Mouse (Mus musculus) erythroid progenitor cell, adult 5-6 weeks (primary cell): ENCODE data around the gene Coq8a. TPM values are rescaled to one million over a fixed set of nuclear protein-coding genes. Genes with fewer than 3 reads are reported as not detected.

ENCODE experiments used
- ATAC-seq: replicated peaks from 2 replicates; pipeline ENCODE4 v1.8.0; 2016; ENCODE audit warnings: moderate number of reproducible peaks, mild to moderate bottlenecking, moderate TSS enrichment, inconsistent platforms; ENCODE audit not compliant: poor library complexity, low FRiP score, severe bottlenecking
- total RNA-seq, 2 experiments: library from RNA; stranded (forward) in 1 of 2; stranded (reverse) in 1 of 2; fragments of 150-400 nt in 1 of 2; fragments of 186-747, 209-891 nt in 1 of 2; gene quantifications; 2 replicates each; pipeline versions ENCODE4 v1.2.3 to v1.2.4; 2015 to 2017; ENCODE audit warnings: low replicate concordance in 2 of 2

The Coq8a gene
- total RNA-seq, 2 experiments from 2014 or later: 1.7 TPM; not detected in 1

GRCm38 (mm10) chr1:180139158-180139557 lies 60.2 kb downstream of the Coq8a start:
- no peak for ATAC-seq

- no peak for ATAC-seq
Observed at GRCm38 (mm10) chr1:180132187-180132586, 67.2 kb downstream of the Coq8a start.

- ATAC-seq: no peak
Observed at GRCm38 (mm10) chr1:180131402-180131801, 68.0 kb downstream of the Coq8a start.

- ATAC-seq: no peak
Observed at GRCm38 (mm10) chr1:180128077-180128792, 71.2 kb downstream of the Coq8a start.

- ATAC-seq: no peak
Observed at GRCm38 (mm10) chr1:180118233-180118632, 81.2 kb downstream of the Coq8a start.

- ATAC-seq: no peak
Observed at GRCm38 (mm10) chr1:180116525-180116924, 82.9 kb downstream of the Coq8a start.

Other genes starting within 250 kb of the Coq8a start
- gene Cdc42bpa, start 239.1 kb downstream of the Coq8a start, total RNA-seq (2015; ENCODE audit: low replicate concordance): 73.4 and 79.6 TPM in 2 replicates
- 84.3 and 113 TPM in 2 replicates for gene Cdc42bpa, start 239.1 kb downstream of the Coq8a start, total RNA-seq (2017; ENCODE audit: low replicate concordance)
- gene Psen2, start 63.8 kb upstream of the Coq8a start, total RNA-seq (2015; ENCODE audit: low replicate concordance): 4.2 and 12.6 TPM in 2 replicates
- 5.9 and 7.3 TPM in 2 replicates for gene Psen2, start 63.8 kb upstream of the Coq8a start, total RNA-seq (2017; ENCODE audit: low replicate concordance)
- gene Itpkb, start 130.9 kb upstream of the Coq8a start, total RNA-seq (2015; ENCODE audit: low replicate concordance): 2.5 and 6.5 TPM in 2 replicates
- 1.9 and 2.6 TPM in 2 replicates for gene Itpkb, start 130.9 kb upstream of the Coq8a start, total RNA-seq (2017; ENCODE audit: low replicate concordance)